Mouse (Mus musculus) cerebellum, postnatal 14 days (tissue): ENCODE results near the gene Fbxo36.

Experiments
- DNase-seq, 2 experiments: peaks; one replicate each; pipeline ENCODE4 v3.0.0; 2021; ENCODE audit warnings: mixed read lengths in 2 of 2

Gene Fbxo36

GRCm38 (mm10) chr1:84859597-84859996 lies 20.0 kb downstream of the Fbxo36 start:
- no peak for DNase-seq

GRCm38 (mm10) chr1:84860360-84861254 lies 21.0 kb downstream of the Fbxo36 start:
- DNase-seq: no peak

GRCm38 (mm10) chr1:84861255-84861630 lies 21.6 kb downstream of the Fbxo36 start:
- no peak for DNase-seq

- DNase-seq: no peak
These were observed 25.0 kb downstream of the Fbxo36 start for GRCm38 (mm10) chr1:84864645-84865044.

- DNase-seq: peak in 1 of 2 experiments; percentile 7
These were observed 26.6 kb downstream of the Fbxo36 start for GRCm38 (mm10) chr1:84866231-84866630.

DNA sequence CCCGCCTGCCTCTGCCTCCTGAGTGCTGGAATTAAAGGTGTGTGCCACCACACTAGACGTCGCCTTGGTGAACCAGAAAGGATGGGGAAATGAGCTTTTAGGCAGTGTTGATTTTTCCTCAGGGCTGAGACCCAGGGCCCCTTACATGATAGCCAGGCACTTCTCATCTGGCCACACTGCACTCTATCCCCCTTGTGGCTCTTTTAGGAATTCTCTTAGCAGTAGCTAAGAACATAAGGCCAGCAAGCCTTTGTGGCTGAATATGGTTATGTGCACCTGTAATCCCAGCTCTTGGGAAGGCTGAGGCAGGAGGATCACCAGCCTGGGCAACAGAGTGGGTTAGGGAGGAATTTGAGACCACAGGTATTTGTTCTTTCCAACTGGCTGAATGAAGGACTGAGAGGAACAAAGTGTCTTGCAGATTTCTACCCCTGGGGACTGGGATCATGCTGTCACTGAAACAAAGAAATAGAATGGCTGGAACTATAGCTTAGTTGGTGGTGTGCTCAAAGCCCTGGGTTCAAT lies 27.1 kb downstream of the Fbxo36 start:
- no peak for DNase-seq

- DNase-seq: no peak
These were observed 28.7 kb downstream of the Fbxo36 start for GRCm38 (mm10) chr1:84868311-84868710.

- DNase-seq: no peak
These were observed 29.2 kb downstream of the Fbxo36 start for GRCm38 (mm10) chr1:84868841-84869240.

GRCm38 (mm10) chr1:84869498-84869897 lies 29.9 kb downstream of the Fbxo36 start:
- no peak for DNase-seq

- DNase-seq: no peak
These were observed 31.5 kb downstream of the Fbxo36 start for GRCm38 (mm10) chr1:84871131-84871530.

- DNase-seq: no peak
These were observed 32.5 kb downstream of the Fbxo36 start for GRCm38 (mm10) chr1:84872105-84872504.

GRCm38 (mm10) chr1:84872939-84873338 lies 33.3 kb downstream of the Fbxo36 start:
- DNase-seq: no peak

- DNase-seq: no peak
These were observed 37.9 kb downstream of the Fbxo36 start for GRCm38 (mm10) chr1:84877590-84877989.

GRCm38 (mm10) chr1:84879571-84880120 lies 40.0 kb downstream of the Fbxo36 start:
- DNase-seq: no peak

DNA sequence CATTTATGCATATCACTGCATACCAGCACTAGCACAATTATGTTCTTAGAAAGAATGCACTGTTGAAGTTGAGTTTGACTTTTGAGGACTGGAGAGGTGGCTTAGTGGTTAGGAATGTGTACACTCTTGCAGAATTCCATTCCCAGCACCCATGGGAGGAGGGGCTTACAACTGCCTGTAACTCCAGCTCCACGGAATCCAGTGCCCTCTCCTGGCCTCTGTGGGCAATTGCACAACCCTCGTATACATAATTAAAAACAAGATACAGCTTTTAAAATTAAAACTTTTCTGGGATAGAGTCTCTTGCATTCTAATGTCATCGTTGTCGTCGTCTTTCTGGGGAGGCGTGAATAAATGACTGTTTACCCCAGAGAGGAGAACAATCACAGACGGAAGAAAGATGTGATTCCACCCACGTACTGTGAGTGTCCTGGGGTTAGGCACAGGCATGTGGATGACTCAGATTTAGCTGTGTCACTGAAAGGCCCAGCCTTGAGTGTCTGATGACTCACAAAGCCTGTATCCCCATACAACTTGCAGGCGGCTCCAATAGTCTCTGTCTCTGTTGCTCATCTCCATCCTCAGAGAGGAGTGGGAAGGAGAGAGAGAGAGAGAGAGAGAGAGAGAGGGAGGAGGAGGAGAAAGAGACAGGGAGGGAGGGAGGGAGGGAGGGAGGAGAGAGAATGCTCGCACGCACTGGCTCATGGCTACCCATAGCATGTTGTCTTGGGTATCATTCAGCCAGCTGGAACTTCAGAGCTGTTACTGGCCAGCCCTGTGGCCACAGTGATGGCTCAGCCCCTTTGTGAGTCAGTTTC lies 41.8 kb downstream of the Fbxo36 start:
- no peak for DNase-seq

- DNase-seq: no peak
These were observed 42.5 kb downstream of the Fbxo36 start for GRCm38 (mm10) chr1:84882066-84882532.

GRCm38 (mm10) chr1:84882937-84883336 lies 43.3 kb downstream of the Fbxo36 start:
- DNase-seq: no peak

GRCm38 (mm10) chr1:84883889-84884288 lies 44.2 kb downstream of the Fbxo36 start:
- no peak for DNase-seq

GRCm38 (mm10) chr1:84885174-84885573 lies 45.5 kb downstream of the Fbxo36 start:
- DNase-seq: peak in 1 of 2 experiments; percentile 15

DNA sequence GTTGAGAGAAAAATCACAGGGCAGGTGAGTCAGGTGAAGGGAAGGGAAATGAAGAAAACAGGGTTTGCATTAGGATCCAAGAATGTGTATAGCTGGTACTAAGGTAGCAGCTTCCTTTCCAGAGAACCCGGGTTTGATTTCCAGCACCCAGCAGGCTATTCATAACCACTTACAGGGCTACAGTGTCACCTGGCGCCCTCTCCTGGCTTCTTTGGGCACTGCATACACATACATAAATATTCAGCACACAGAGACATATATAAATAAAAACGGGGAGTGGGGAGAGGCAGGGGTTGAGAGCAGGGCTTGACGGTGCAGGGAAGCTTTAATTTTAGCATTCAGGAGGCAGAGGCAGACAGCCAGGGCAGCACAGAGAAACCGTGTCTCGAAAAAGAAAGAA lies 46.3 kb downstream of the Fbxo36 start:
- peak in 1 of 2 experiments; percentile 9 for DNase-seq

GRCm38 (mm10) chr1:84889330-84890004 lies 49.8 kb downstream of the Fbxo36 start:
- DNase-seq: no peak

GRCm38 (mm10) chr1:84890005-84890393 lies 50.4 kb downstream of the Fbxo36 start:
- no peak for DNase-seq
